Mouse (Mus musculus) T-cell, adult 66 days (primary cell): Measurements from ENCODE around the gene Ubd. TPM values are rescaled to one million over a fixed set of nuclear protein-coding genes. Genes with fewer than 3 reads are reported as not detected.

Source experiments
- total RNA-seq, 2 experiments: library from RNA; stranded (reverse); gene quantifications; 3 replicates in 1 of 2; 4 replicates in 1 of 2; pipeline ENCODE4 v1.2.4; 2023

Ubd gene
- total RNA-seq = under 1 TPM; 0.61 to 0.65 TPM

GRCm38 (mm10) chr17:37193656-37194055 lies at the start of gene Ubd:
TSS of gene Ubd (plus strand) at chr17:37193892.

GRCm38 (mm10) chr17:37161394-37161793 lies 32.3 kb upstream of the Ubd start, which contains the start of gene Olfr93:
TSS of gene Olfr93 (minus strand) at chr17:37161494.

DNA sequence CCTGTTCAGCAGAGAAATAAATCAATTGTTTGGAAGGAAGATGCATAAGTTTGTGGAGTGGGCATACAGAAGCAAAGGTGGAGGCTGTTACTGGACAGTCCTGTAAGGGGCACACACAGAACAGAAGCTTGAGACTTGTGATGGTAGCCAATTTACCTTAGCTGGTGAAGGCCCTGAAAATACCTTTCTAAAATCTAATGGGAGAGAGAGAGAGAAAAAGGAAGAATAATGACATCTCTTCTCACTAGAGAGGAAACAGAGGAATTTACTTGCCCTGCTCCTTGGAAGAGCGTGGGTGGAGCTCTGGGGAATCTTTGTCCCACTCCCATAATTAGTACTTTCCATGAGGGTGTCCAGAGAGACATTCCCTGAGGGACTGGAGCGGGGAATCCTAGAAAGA lies 7.2 kb downstream of the Ubd start, which contains the start of gene Olfr94:
Gene Olfr94, minus strand, starts transcription at position 101 of the 400 bp plus-strand sequence.

GRCm38 (mm10) chr17:37213018-37213417 lies 19.3 kb downstream of the Ubd start, which contains the start of gene Olfr95:
TSS of gene Olfr95 (minus strand) at chr17:37213118.

DNA sequence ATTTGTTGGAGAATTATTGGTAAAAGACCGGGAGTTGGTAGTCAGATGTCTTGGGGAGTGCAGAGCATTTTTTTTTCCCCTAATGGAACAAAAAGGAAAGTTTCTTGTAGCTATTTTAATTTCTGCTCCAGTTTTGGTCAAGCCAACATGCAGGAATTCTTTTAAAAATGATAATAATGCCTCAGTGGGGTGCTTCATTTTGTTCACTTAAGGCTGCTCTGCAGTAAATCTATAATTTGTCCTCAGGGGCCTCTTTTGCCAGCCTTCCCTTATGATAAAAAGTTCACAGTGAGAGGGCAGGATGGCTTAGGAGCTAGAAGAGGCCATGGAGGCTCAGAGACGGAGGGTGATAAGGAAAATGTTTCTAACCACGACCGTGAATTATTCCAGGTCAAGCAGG lies 26.2 kb downstream of the Ubd start, which contains the start of gene Olfr96:
Gene Olfr96, plus strand, starts transcription at position 301 of the 400 bp plus-strand sequence.

GRCm38 (mm10) chr17:37237230-37237629 lies 43.5 kb downstream of the Ubd start, which contains the start of gene Olfr97:
TSS of gene Olfr97 (minus strand) at chr17:37237330.

Other genes with a start within 250 kb of the Ubd start
- gene Ppp1r11, start 242.2 kb upstream of the Ubd start, total RNA-seq = 10 to 100 TPM; 71.0 to 72.5 TPM
- gene Znrd1, start 235.3 kb upstream of the Ubd start, total RNA-seq = 10 to 100 TPM; 54.5 to 64.0 TPM
- gene Znrd1as, start 235.3 kb upstream of the Ubd start, total RNA-seq = 1 to 10 TPM; 2.3 to 3.3 TPM
- gene 2410137M14Rik, start 212.7 kb upstream of the Ubd start, total RNA-seq = not detected
- not detected for gene H2-M5, start 204.4 kb upstream of the Ubd start, total RNA-seq
- not detected for gene Zfp57, start 192.7 kb upstream of the Ubd start, total RNA-seq
- not detected for gene Mog, start 170.5 kb upstream of the Ubd start, total RNA-seq
- gene Gabbr1, start 147.9 kb upstream of the Ubd start, total RNA-seq = 100 to 1,000 TPM; 136 to 147 TPM
- not detected for gene Olfr90, start 105.4 kb upstream of the Ubd start, total RNA-seq
- not detected for gene Olfr91, start 95.6 kb upstream of the Ubd start, total RNA-seq
- not detected for gene Olfr92, start 73.8 kb upstream of the Ubd start, total RNA-seq
- not detected for gene Olfr93, start 32.4 kb upstream of the Ubd start, total RNA-seq
- not detected for gene Olfr94, start 7.1 kb downstream of the Ubd start, total RNA-seq
- gene Olfr95, start 19.2 kb downstream of the Ubd start, total RNA-seq = not detected
- gene Olfr96, start 26.3 kb downstream of the Ubd start, total RNA-seq = not detected
- gene Olfr97, start 43.4 kb downstream of the Ubd start, total RNA-seq = not detected
- not detected for gene Olfr98, start 69.9 kb downstream of the Ubd start, total RNA-seq
- gene H2-M3, start 76.3 kb downstream of the Ubd start, total RNA-seq = 10 to 100 TPM; 34.4 to 40.3 TPM
- not detected for gene Olfr99, start 89.6 kb downstream of the Ubd start, total RNA-seq
- gene Olfr101, start 110.4 kb downstream of the Ubd start, total RNA-seq = not detected
- not detected for gene Olfr102, start 123.2 kb downstream of the Ubd start, total RNA-seq
- gene Olfr103, start 145.8 kb downstream of the Ubd start, total RNA-seq = not detected
- not detected for gene Olfr104-ps, start 165.7 kb downstream of the Ubd start, total RNA-seq
- not detected for gene Olfr105-ps, start 185.1 kb downstream of the Ubd start, total RNA-seq
- gene Olfr106-ps, start 196.5 kb downstream of the Ubd start, total RNA-seq = not detected
- not detected for gene Olfr107, start 205.3 kb downstream of the Ubd start, total RNA-seq